Comparison of ENCODE assay signal across 7 mouse cellular contexts in the genomic region with DNA sequence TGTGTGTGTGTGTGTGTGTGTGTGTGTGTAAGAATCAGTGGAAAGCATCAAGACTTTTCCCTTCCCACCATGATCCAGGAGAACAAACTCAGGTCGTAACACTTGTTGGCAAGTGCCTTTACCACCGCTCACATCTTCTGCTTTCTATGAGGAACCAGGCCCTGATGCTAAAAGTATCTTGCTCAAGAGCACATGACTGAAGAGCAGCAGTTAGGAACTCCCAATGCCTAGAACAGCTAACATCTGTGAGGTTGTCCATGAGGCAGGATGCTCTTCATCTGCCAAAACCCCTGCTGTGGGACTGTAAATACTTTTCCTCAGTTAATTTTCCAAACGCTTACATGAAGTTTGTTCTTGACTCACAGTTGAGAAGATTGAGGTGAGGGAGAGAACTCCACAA. TPM values are rescaled to one million over a fixed set of nuclear protein-coding genes. Genes with fewer than 3 reads are reported as not detected.
A peak's percentile ranks its signal among the peaks of the same experiment; 100 is the strongest.
DNase-seq lines count a peak whose midpoint lies in the region; ATAC-seq lines count a peak whose summit lies in the region.

No protein-coding gene starts in this region.

- peaks cover 21% of the 10 kb centered on the region for H3K4me1 ChIP-seq in forebrain, embryonic 14.5 days (ENCODE audit: control insufficient read depth, insufficient read depth, low read length)
- H3K4me1 ChIP-seq in limb, embryonic 15.5 days, result peaks cover 12% of the 10 kb centered on the region

- H3K36me3 ChIP-seq in forebrain, embryonic 14.5 days (ENCODE audit: control insufficient read depth, insufficient read depth, low read length), result peaks cover 3% of the 10 kb centered on the region; the same call in 1 of the 2 replicates
- H3K36me3 ChIP-seq in limb, embryonic 15.5 days, result no peaks in the 10 kb centered on the region

- H3K4me3 ChIP-seq in forebrain, embryonic 14.5 days (ENCODE audit: low read depth, low read length), result peak overlapping the region; percentile 86
- H3K4me3 ChIP-seq in limb, embryonic 15.5 days, result peak overlapping the region; percentile 85

- peak; percentile 29; the same call in 1 of the 2 replicates for ATAC-seq in forebrain, embryonic 14.5 days
- 0 out of 2 replicates have a peak, but pooled peaks have one; percentile 5 for ATAC-seq in limb, embryonic 15.5 days (ENCODE audit: insufficient number of reproducible peaks, low FRiP score, low TSS enrichment, low read depth)

- H3K27me3 ChIP-seq in forebrain, embryonic 14.5 days (replicated peaks; ENCODE audit: control insufficient read depth, insufficient read depth, low read length), result no peaks in the 10 kb centered on the region
- no peaks in the 10 kb centered on the region for H3K27me3 ChIP-seq in limb, embryonic 15.5 days

- 71% methylated on average over 3 of the region's 3 CpGs for WGBS in forebrain, embryonic 14.5 days
- 61% methylated on average over 3 of the region's 3 CpGs for WGBS in limb, embryonic 15.5 days

- H3K4me2 ChIP-seq in forebrain, embryonic 14.5 days (ENCODE audit: low read length), result peak overlapping the region; percentile 79
- H3K4me2 ChIP-seq in limb, embryonic 15.5 days, result peak overlapping the region; percentile 75

- peak; percentile 6 to 13 for DNase-seq in lung, adult 18-20 months
- DNase-seq in lung, postnatal 4 days, result no peak
- no peak for DNase-seq in forebrain, embryonic 14.5 days (ENCODE audit: low spot score)
- peak; percentile 45 to 56 for DNase-seq in monocyte, adult 2 months (ENCODE audit: low read depth in 1 of 2, low spot score in 2 of 2)
- DNase-seq in retina, postnatal 1 day, result no peak
- no peak for DNase-seq in cerebellum, adult 9-11 months

- H3K27ac ChIP-seq in forebrain, embryonic 14.5 days (ENCODE audit: low read depth, low read length), result no peak overlapping the region
- no peak overlapping the region; the same call in 1 of the 2 replicates for H3K27ac ChIP-seq in limb, embryonic 15.5 days

- no peak overlapping the region for H3K9ac ChIP-seq in forebrain, embryonic 14.5 days (ENCODE audit: low read length)
- no peak overlapping the region for H3K9ac ChIP-seq in limb, embryonic 15.5 days

- no peaks in the 10 kb centered on the region for H3K9me3 ChIP-seq in forebrain, embryonic 14.5 days (replicated peaks; ENCODE audit: control insufficient read depth, low read length)
- no peaks in the 10 kb centered on the region for H3K9me3 ChIP-seq in limb, embryonic 15.5 days

RNA-seq across cellular contexts. Expression of a gene that starts 0.5 kb away (rescaled TPM):
- polyA plus RNA-seq in forebrain, embryonic 14.5 days (2014; fragmentation: Nextera tagmentation; extraction: Ambion mirVana), result 54.9 and 61.5 TPM in 2 replicates
- polyA plus RNA-seq in limb, embryonic 15.5 days (2015; fragmentation: Nextera tagmentation; extraction: Ambion mirVana), result 26.1 and 29.1 TPM in 2 replicates

RNA-seq across cellular contexts. Expression of a gene that starts 59.5 kb away (rescaled TPM):
- not detected in 2 replicates for polyA plus RNA-seq in forebrain, embryonic 14.5 days (2014; fragmentation: Nextera tagmentation; extraction: Ambion mirVana)
- polyA plus RNA-seq in limb, embryonic 15.5 days (2015; fragmentation: Nextera tagmentation; extraction: Ambion mirVana), result 65.6 and 200 TPM in 2 replicates

Comparison
In these comparisons a context has a peak if more than half of its experiments do, and no peak if none do; other contexts are left out.
1. DNase-seq: peak in lung, adult 18-20 months (2 of 2) and monocyte, adult 2 months (2 of 2); none in lung, postnatal 4 days (0 of 2), forebrain, embryonic 14.5 days (single experiment), retina, postnatal 1 day (single experiment) and cerebellum, adult 9-11 months (single experiment).
2. RNA of a gene that starts 59.5 kb away (polyA plus RNA-seq): 65.6 to 200 TPM in limb, embryonic 15.5 days; not detected in forebrain, embryonic 14.5 days; every median in the first group is over 10 times any median in the second.